Mouse (Mus musculus): ENCODE data around the gene Gm37240. TPM values are rescaled to one million over a fixed set of nuclear protein-coding genes. Genes with fewer than 3 reads are reported as not detected.

Gm37240 gene
- polyA plus RNA-seq, 1 experiment from 2014 or later = 0.52 TPM

DNA sequence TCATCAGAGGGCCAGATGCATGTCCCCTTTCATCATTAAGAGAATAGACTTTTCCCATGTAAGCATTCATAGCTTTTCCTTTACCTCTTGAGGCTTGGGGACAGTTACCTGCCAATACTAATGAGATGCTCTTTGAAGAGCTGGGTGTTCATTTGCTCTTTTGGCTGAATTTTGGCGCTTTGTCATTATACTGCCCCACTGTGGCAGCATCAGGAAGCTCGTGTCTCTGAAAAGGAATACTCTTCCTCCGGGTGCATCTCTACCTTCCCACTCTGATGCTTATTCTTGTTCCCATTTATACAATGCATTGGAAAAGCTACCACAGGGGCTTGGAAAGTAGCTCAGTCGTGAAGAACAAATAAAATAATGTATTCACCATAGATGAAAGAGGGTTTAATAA is 30.3 kb upstream of the Gm37240 start:
- ATAC-seq = no peak

DNA sequence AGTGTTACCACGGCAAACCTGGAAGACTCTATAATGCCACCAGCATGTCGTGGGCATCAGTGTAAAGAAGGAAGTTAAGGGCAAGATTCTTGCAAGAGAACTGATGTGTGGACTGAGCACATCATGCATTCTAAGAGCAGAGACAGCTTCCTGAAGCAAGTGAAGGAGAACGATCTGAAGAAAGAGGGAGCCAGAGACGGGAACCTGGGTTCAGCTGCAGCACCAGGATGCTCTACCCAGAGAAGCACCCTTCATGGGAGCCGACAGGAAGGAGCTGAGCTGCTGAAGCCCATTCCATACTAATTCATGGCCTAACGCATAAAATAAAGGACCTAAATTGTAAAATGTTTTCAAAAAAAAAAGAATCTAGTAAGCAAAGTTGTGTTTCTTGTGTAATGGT is 27.5 kb upstream of the Gm37240 start:
- WGBS (ENCODE audit: insufficient replicate concordance) = 65% methylated on average over 6 of the region's 6 CpGs

More for the DNA sequence above, 30.3 kb upstream of the Gm37240 start:
- Histone ChIP-seq H3K4me3 (no peak overlapping the region), H3K9ac (no peak overlapping the region), H3K27me3 (replicated peaks) (no peaks in the 10 kb centered on the region), H3K4me1 (no peaks in the 10 kb centered on the region), H3K27ac (no peak overlapping the region), H3K4me2 (no peak overlapping the region), H3K36me3 (no peaks in the 10 kb centered on the region), H3K9me3 (replicated peaks) (no peaks in the 10 kb centered on the region)
- 12% methylated on average over 4 of the region's 4 CpGs for WGBS (ENCODE audit: insufficient replicate concordance)

DNA sequence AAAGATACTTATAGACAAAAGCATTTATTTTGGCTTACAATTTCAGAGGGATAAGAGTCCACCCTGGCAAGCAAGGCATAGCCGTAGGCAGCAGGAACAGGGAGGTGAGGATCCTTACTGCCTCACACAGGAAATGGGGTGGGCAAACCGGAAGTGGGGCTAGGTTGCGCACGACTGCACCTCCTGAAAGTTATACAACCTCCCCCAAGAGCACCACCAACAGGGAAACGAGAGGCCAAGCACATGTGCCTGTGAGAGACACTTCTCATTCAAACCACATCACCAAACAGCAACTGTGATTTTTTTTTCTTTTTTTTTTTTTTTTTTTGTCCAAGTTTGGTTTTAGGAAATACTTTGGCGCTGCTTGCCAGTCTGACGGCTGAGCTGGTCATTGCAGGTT is 19.8 kb upstream of the Gm37240 start:
- Histone ChIP-seq H3K9ac (no peak overlapping the region), H3K4me2 (no peak overlapping the region), H3K36me3 (no peaks in the 10 kb centered on the region), H3K9me3 (replicated peaks) (no peaks in the 10 kb centered on the region), H3K4me3 (no peak overlapping the region), H3K4me1 (no peaks in the 10 kb centered on the region), H3K27ac (no peak overlapping the region), H3K27me3 (replicated peaks) (no peaks in the 10 kb centered on the region)
- ATAC-seq = no peak
- 62% methylated on average over 7 of the region's 7 CpGs for WGBS (ENCODE audit: insufficient replicate concordance)

More for the DNA sequence above, 27.5 kb upstream of the Gm37240 start:
- Histone ChIP-seq H3K4me3 (no peak overlapping the region), H3K9ac (no peak overlapping the region), H3K4me1 (no peaks in the 10 kb centered on the region), H3K9me3 (replicated peaks) (no peaks in the 10 kb centered on the region), H3K4me2 (no peak overlapping the region), H3K36me3 (no peaks in the 10 kb centered on the region), H3K27me3 (replicated peaks) (no peaks in the 10 kb centered on the region), H3K27ac (no peak overlapping the region)
- no peak for ATAC-seq

DNA sequence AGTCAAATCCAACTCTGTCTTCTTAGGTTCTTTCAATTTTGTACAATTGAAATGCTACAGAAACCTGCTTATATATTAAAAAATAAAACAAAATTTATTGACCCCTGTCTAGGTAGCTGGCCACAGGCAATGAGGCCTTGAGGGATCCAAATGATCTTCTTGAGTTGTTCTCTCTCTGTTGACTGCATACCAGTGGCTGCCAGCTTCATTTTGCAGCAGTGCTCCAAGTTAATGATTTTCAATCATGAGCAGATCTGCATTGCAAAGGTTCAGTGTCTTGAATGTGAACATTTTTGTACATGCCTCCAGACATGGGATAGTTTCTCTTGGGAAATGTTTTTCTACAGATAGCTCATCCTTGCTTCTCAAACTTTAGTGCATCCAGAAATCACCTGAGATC is 17.1 kb upstream of the Gm37240 start:
- H3K4me1 ChIP-seq = no peaks in the 10 kb centered on the region

DNA sequence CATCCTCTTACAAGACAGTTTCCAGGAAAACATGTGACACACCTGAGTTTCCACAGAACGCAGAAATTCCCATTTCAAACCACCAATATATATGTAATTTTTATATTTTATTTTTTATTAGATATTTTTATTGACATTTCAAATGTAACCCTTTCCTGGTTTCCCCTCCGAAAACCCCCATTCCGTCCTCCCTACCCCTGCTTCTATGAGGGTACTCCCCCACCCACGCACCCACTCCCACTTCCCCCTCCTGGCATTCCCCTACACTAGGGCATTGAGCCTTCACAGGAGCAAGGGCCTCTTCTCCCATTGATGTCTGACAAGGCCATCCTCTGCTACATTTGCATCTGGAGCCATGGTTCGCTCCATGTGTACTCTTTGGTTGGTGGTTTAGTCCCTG is 7.7 kb upstream of the Gm37240 start:
- no peak for ATAC-seq
- Histone ChIP-seq H3K36me3 (no peaks in the 10 kb centered on the region), H3K27ac (no peak overlapping the region), H3K4me3 (no peak overlapping the region), H3K4me1 (no peaks in the 10 kb centered on the region), H3K9me3 (replicated peaks) (no peaks in the 10 kb centered on the region), H3K4me2 (no peak overlapping the region), H3K9ac (no peak overlapping the region), H3K27me3 (replicated peaks) (peaks cover 17% of the 10 kb centered on the region)
- 69% methylated on average over 5 of the region's 5 CpGs for WGBS (ENCODE audit: insufficient replicate concordance)

More for the DNA sequence above, 17.1 kb upstream of the Gm37240 start:
- H3K4me3 ChIP-seq = no peak overlapping the region
- H3K27ac ChIP-seq = no peak overlapping the region
- H3K9ac ChIP-seq = no peak overlapping the region
- no peaks in the 10 kb centered on the region for H3K9me3 ChIP-seq (replicated peaks)
- no peaks in the 10 kb centered on the region for H3K36me3 ChIP-seq
- H3K27me3 ChIP-seq (replicated peaks) = no peaks in the 10 kb centered on the region; the same call in 1 of the 2 replicates
- no peak for ATAC-seq
- H3K4me2 ChIP-seq = no peak overlapping the region

DNA sequence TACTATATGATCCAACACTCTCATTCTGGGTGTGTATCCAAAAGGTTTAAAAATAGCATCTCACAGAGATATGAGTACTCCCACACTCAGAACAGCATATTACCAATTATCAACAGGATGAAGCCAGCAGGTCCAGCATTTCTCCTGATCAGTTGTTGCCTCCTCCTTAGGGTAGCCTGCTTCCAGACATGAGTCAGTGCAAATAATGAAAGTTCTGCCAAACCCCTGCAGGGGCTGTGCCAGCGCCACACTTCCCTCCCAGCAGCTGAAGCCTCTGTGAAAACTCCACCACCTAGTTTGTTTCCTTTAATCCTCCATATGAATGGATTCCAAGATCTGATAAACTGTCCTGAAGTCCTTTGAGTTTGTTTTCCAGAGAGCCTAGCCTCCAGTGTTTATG is 4.3 kb upstream of the Gm37240 start:
- Histone ChIP-seq H3K4me3 (no peak overlapping the region), H3K9ac (no peak overlapping the region), H3K4me1 (peaks cover 23% of the 10 kb centered on the region), H3K4me2 (no peak overlapping the region), H3K36me3 (no peaks in the 10 kb centered on the region), H3K27ac (no peak overlapping the region), H3K9me3 (replicated peaks) (no peaks in the 10 kb centered on the region), H3K27me3 (replicated peaks) (peaks cover 47% of the 10 kb centered on the region)
- WGBS (ENCODE audit: insufficient replicate concordance) = 52% methylated on average over 1 of the region's 1 CpGs
- ATAC-seq = no peak

DNA sequence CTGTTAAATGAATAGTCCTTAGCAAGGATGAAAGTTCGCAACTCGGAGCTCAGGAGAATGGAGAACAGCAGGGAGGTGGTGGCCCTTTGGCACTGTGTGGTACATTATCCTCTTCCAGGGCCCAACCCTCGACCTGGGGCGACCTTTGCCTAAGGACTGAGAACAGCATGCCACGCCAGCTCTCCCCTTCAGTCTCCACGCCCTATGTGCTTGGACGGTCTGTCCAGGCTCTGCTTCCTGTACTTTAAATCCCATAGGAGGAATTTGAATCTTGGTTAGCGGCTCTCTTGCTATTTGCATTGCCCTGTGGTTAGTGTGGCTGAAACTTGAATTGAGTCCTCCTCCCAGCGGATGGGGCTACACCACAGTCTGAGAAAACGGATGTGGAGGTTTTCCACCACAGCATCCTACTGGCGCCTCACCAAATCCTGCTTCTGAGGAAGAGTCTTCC is 928 bp upstream of the Gm37240 start:
- no peaks in the 10 kb centered on the region for H3K36me3 ChIP-seq
- ATAC-seq = no peak
- H3K4me1 ChIP-seq = peaks cover 29% of the 10 kb centered on the region
- H3K27ac ChIP-seq = no peak overlapping the region
- H3K4me3 ChIP-seq = peak overlapping the region; percentile 60
- H3K27me3 ChIP-seq (replicated peaks) = peaks cover 66% of the 10 kb centered on the region
- WGBS (ENCODE audit: insufficient replicate concordance) = 4% methylated on average over 11 of the region's 11 CpGs
- no peaks in the 10 kb centered on the region for H3K9me3 ChIP-seq (replicated peaks)
- peak overlapping the region; percentile 87 for H3K4me2 ChIP-seq
- H3K9ac ChIP-seq = no peak overlapping the region

DNA sequence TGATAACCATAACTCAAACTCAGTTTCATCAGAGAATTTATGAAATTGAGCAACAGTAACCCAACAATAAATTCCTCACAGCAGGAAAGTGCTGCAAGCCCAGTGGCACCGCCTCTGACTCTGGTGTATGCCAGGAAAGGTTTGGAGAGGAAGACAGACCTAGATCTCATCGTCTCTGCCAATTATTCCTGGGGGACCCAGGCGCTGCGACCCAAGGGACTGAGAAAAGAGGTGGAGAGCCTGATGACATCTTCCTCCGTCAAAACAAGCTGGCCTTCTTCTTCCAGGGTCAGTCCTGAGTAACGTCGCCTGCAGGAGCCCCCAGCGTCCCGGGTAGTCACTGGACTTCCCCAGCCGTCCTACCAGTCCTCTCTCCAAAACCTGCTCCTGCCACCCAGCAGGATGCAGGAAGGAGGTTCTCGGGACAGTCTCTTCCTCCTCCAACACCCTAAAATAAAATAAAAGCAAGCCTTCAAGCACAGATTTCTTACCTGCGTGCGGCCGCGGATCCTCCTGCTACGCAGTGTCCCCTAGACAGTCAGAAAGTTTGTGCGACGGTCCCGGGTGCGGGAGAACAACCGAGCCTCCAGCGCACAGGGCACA is 581 bp downstream of the Gm37240 start:
- Histone ChIP-seq H3K36me3 (no peaks in the 10 kb centered on the region), H3K9ac (peak overlapping the region; percentile 68), H3K9me3 (replicated peaks) (no peaks in the 10 kb centered on the region), H3K4me3 (peak overlapping the region; percentile 60), H3K27ac (peak overlapping the region; percentile 64), H3K4me1 (peaks cover 29% of the 10 kb centered on the region), H3K27me3 (replicated peaks) (peaks cover 63% of the 10 kb centered on the region), H3K4me2 (peak overlapping the region; percentile 87)
- 4% methylated on average over 22 of the region's 22 CpGs for WGBS (ENCODE audit: insufficient replicate concordance)
- ATAC-seq = 0 out of 2 replicates have a peak, but pooled peaks have one; percentile 1

DNA sequence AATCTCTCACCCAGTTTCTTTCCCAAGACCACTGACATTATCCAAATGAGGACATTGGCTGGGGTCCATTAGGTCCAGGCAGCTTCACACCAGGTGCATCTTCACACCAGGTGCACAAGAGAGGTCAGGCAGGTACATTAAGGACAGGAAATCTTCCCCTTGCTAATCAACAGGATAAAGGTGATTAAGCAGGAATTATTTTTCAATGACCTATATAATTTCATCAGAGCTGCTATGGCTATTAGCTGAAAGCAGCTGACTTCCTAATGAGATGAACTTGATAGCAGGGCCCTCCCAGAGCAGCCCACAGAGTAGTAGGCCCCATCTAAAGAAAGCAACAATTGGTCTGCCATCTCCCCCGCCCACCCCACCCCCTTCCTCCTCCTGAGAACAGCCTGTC is 1.4 kb downstream of the Gm37240 start:
- Histone ChIP-seq H3K9me3 (replicated peaks) (no peaks in the 10 kb centered on the region), H3K27me3 (replicated peaks) (peaks cover 57% of the 10 kb centered on the region), H3K36me3 (no peaks in the 10 kb centered on the region), H3K4me3 (no peak overlapping the region; the same call in 1 of the 2 replicates), H3K27ac (no peak overlapping the region), H3K4me2 (peak overlapping the region; percentile 87), H3K9ac (no peak overlapping the region), H3K4me1 (peaks cover 31% of the 10 kb centered on the region)
- ATAC-seq = no peak
- WGBS (ENCODE audit: insufficient replicate concordance) = 29% methylated on average over 1 of the region's 1 CpGs

DNA sequence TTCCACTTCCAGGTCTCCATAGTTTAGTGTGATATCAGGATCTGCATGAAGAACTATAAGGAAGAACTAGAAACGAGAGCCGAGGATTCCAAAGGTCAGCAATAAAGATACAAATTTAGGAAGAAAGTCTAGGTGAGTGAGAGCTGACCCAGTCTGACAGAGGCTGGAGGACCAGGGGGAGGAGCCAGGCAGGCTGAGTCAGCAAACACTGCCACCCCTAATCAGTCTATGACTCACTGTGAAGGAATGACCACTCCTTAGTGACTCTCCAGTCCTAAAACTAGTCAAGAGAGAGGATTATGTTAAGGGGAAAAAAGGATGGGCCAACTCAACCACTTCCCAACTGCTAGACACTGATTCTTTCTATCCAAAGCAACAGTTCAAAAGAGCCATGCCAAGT is 6.6 kb downstream of the Gm37240 start:
- peaks cover 3% of the 10 kb centered on the region; the same call in 1 of the 2 replicates for H3K4me1 ChIP-seq
- WGBS (ENCODE audit: insufficient replicate concordance) = 60% methylated on average over 2 of the region's 2 CpGs
- peak; percentile 79 for ATAC-seq
- no peak overlapping the region for H3K4me2 ChIP-seq
- no peak overlapping the region for H3K27ac ChIP-seq
- H3K4me3 ChIP-seq = no peak overlapping the region
- no peaks in the 10 kb centered on the region for H3K9me3 ChIP-seq (replicated peaks)
- no peak overlapping the region for H3K9ac ChIP-seq
- no peaks in the 10 kb centered on the region for H3K36me3 ChIP-seq
- peaks cover 30% of the 10 kb centered on the region for H3K27me3 ChIP-seq (replicated peaks)

DNA sequence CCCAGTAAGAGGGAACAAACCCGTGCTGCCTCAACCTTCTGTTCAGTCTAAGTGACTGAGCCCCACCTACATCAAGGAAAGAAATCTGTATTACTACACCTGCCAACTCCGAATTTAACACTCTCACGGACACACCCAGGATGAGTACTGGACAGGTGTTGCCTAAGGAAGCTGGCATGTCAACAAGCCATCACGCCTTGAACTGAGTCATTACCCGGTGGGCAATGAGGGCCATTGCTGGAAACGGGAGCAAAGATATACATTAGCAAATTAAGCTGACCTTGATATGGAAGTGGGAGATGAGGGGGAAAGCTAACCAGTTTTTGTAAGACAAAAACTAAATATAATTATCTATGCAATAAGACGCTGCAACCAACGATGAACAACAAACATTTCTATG is 7.2 kb downstream of the Gm37240 start:
- Histone ChIP-seq H3K27ac (no peak overlapping the region), H3K9ac (no peak overlapping the region), H3K4me2 (no peak overlapping the region), H3K9me3 (replicated peaks) (no peaks in the 10 kb centered on the region), H3K27me3 (replicated peaks) (peaks cover 28% of the 10 kb centered on the region), H3K4me1 (peaks cover 3% of the 10 kb centered on the region; the same call in 1 of the 2 replicates), H3K4me3 (no peak overlapping the region), H3K36me3 (no peaks in the 10 kb centered on the region)
- WGBS (ENCODE audit: insufficient replicate concordance) = 73% methylated on average over 8 of the region's 8 CpGs
- no peak for ATAC-seq

DNA sequence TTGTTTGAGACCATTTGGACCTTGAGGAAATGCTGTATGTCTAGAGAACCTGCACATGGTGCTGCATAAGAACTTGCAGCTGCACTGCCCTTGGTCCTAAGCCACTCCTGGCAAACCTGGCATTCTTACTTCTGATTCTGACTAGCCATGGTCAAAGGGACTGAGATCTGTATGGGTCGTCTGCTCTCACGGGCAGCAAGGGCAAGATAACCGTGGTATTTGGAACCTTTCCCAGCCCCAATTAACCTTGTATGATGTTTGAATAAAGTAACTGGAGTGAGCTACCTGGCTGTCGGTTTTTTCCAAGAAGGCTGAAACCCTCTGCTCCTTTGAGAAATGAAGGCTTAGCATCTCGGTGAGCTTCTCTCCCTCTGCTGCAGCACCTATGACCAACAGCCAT is 8.4 kb downstream of the Gm37240 start:
- no peak overlapping the region for H3K9ac ChIP-seq
- ATAC-seq = no peak
- H3K4me2 ChIP-seq = no peak overlapping the region
- peaks cover 20% of the 10 kb centered on the region for H3K27me3 ChIP-seq (replicated peaks)
- peaks cover 3% of the 10 kb centered on the region; the same call in 1 of the 2 replicates for H3K4me1 ChIP-seq
- H3K27ac ChIP-seq = no peak overlapping the region
- H3K9me3 ChIP-seq (replicated peaks) = no peaks in the 10 kb centered on the region
- H3K4me3 ChIP-seq = no peak overlapping the region
- H3K36me3 ChIP-seq = no peaks in the 10 kb centered on the region
- WGBS (ENCODE audit: insufficient replicate concordance) = 64% methylated on average over 5 of the region's 5 CpGs

DNA sequence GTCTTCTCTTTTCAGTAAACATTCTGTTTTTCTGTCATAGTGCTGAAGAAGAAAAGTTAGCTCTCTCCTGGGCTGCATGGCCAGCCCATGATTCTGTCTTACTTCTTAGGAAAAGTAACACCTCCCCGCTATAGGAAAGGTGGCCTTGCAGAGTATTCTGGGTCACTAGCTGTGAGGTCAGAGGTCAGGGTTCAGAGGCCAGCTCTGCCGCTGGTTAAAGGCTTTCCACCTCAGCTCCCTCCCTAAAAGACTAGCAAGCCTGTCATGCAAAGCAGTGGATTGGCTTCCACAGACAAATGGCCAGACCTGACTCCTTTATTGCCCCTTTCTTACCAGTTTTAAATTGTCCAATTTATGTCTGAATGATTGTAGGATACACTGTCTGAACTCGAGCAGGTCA is 23.3 kb downstream of the Gm37240 start:
- Histone ChIP-seq H3K9me3 (replicated peaks) (no peaks in the 10 kb centered on the region), H3K4me3 (no peak overlapping the region), H3K27me3 (replicated peaks) (no peaks in the 10 kb centered on the region), H3K4me1 (peaks cover under 1% of the 10 kb centered on the region; the same call in 1 of the 2 replicates), H3K4me2 (no peak overlapping the region), H3K27ac (no peak overlapping the region), H3K9ac (no peak overlapping the region), H3K36me3 (no peaks in the 10 kb centered on the region)
- WGBS (ENCODE audit: insufficient replicate concordance) = 46% methylated on average over 3 of the region's 3 CpGs
- ATAC-seq = no peak
